Mouse (Mus musculus) liver, embryonic 15.5 days (tissue): ENCODE data around the gene Pde4a. TPM values are rescaled to one million over a fixed set of nuclear protein-coding genes. Genes with fewer than 3 reads are reported as not detected.

Experiments
- ATAC-seq: fragments of 200-750 bp; cut with Nextera tagmentation; 2 replicates; pipeline ENCODE4 v1.8.0; 2017; ENCODE audit warnings: moderate number of reproducible peaks, mild to moderate bottlenecking, moderate library complexity; ENCODE audit not compliant: insufficient read depth
- H3K27ac ChIP-seq: fragments of 300-500 bp; sonication (generic); replicated peaks from 2 replicates; pipeline ENCODE4 v1.5.1; 2015; ENCODE audit warnings: mild to moderate bottlenecking, inconsistent platforms
- H3K27me3 ChIP-seq: fragments of 300-500 bp; sonication (generic); 2 replicates; pipeline ENCODE4 v1.6.1; 2015; ENCODE audit warnings: mild to moderate bottlenecking, inconsistent platforms
- H3K36me3 ChIP-seq: fragments of 300-500 bp; sonication (generic); replicated peaks from 2 replicates; pipeline ENCODE4 v1.6.1; 2015; ENCODE audit warnings: moderate library complexity, mild to moderate bottlenecking, inconsistent platforms
- H3K4me1 ChIP-seq: fragments of 300-500 bp; sonication (generic); replicated peaks from 2 replicates; pipeline ENCODE4 v1.6.1; 2015; ENCODE audit warnings: inconsistent platforms
- H3K4me2 ChIP-seq: fragments of 300-500 bp; sonication (generic); 2 replicates; pipeline ENCODE4 v1.6.1; 2015; ENCODE audit warnings: moderate library complexity, mild to moderate bottlenecking, inconsistent platforms
- H3K4me3 ChIP-seq: fragments of 300-500 bp; sonication (generic); replicated peaks from 2 replicates; pipeline ENCODE4 v1.5.1; 2015; ENCODE audit warnings: mild to moderate bottlenecking, inconsistent platforms
- H3K9ac ChIP-seq: fragments of 300-500 bp; sonication (generic); 2 replicates; pipeline ENCODE4 v1.6.1; 2015; ENCODE audit warnings: moderate library complexity, mild to moderate bottlenecking, inconsistent platforms
- H3K9me3 ChIP-seq: fragments of 300-500 bp; sonication (generic); replicated peaks from 2 replicates; pipeline ENCODE4 v1.6.1; 2016; ENCODE audit warnings: inconsistent platforms
- whole genome bisulfite sequencing: fragments of 180-500 bp; shearing (Covaris S2); methylation state at CpG from one replicate; pipeline ENCODE4 v1.1.7; 2015; ENCODE audit warnings: mixed read lengths; ENCODE audit not compliant: insufficient replicate concordance; 5-methylcytosine and 5-hydroxymethylcytosine counted together
- polyA plus RNA-seq: library from polyadenylated mRNA; unstranded; fragments of >200 nt; fragmentation: Nextera tagmentation; extraction: Ambion mirVana; gene quantifications from 2 replicates; pipeline ENCODE4 v1.2.1, GENCODE M21; 2015

Gene Pde4a
- polyA plus RNA-seq, 1 experiment from 2014 or later = 1.8 TPM

- 51% methylated on average over 9 of the region's 9 CpGs for WGBS
- Histone ChIP-seq H3K27ac (no peak overlapping the region), H3K27me3 (no peaks in the 10 kb centered on the region), H3K4me2 (no peak overlapping the region), H3K36me3 (peaks cover 25% of the 10 kb centered on the region), H3K4me1 (peaks cover 55% of the 10 kb centered on the region), H3K9me3 (no peaks in the 10 kb centered on the region), H3K4me3 (no peak overlapping the region), H3K9ac (no peak overlapping the region)
- ATAC-seq = no peak
Measured at GRCm38 (mm10) chr9:21134595-21135328, 30.8 kb upstream of the Pde4a start.

GRCm38 (mm10) chr9:21135329-21135890 is 30.1 kb upstream of the Pde4a start:
- peaks cover 48% of the 10 kb centered on the region for H3K4me1 ChIP-seq
- ATAC-seq = no peak
- H3K36me3 ChIP-seq = peaks cover 31% of the 10 kb centered on the region
- no peaks in the 10 kb centered on the region for H3K27me3 ChIP-seq
- WGBS = 54% methylated on average over 4 of the region's 4 CpGs
- H3K9me3 ChIP-seq = no peaks in the 10 kb centered on the region
- H3K27ac ChIP-seq = no peak overlapping the region
- no peak overlapping the region for H3K9ac ChIP-seq
- H3K4me2 ChIP-seq = no peak overlapping the region
- no peak overlapping the region for H3K4me3 ChIP-seq

- Histone ChIP-seq H3K4me3 (no peak overlapping the region), H3K4me1 (peaks cover 43% of the 10 kb centered on the region), H3K9ac (no peak overlapping the region), H3K27ac (peak overlapping the region; percentile 19; the same call in 1 of the 2 replicates), H3K27me3 (no peaks in the 10 kb centered on the region), H3K9me3 (no peaks in the 10 kb centered on the region), H3K4me2 (no peak overlapping the region), H3K36me3 (peaks cover 37% of the 10 kb centered on the region)
- no peak for ATAC-seq
- 43% methylated on average over 1 of the region's 1 CpGs for WGBS
Measured at GRCm38 (mm10) chr9:21135941-21136381, 29.6 kb upstream of the Pde4a start.

- no peak for ATAC-seq
- Histone ChIP-seq H3K4me2 (no peak overlapping the region), H3K9me3 (no peaks in the 10 kb centered on the region), H3K4me1 (peaks cover 38% of the 10 kb centered on the region), H3K4me3 (no peak overlapping the region), H3K27ac (peak overlapping the region; percentile 19; the same call in 1 of the 2 replicates), H3K9ac (no peak overlapping the region), H3K36me3 (peaks cover 41% of the 10 kb centered on the region), H3K27me3 (no peaks in the 10 kb centered on the region)
- WGBS = 44% methylated on average over 6 of the region's 6 CpGs
Measured at GRCm38 (mm10) chr9:21136401-21136800, 29.1 kb upstream of the Pde4a start.

GRCm38 (mm10) chr9:21137229-21137628 is 28.3 kb upstream of the Pde4a start:
- Histone ChIP-seq H3K4me2 (no peak overlapping the region), H3K9ac (no peak overlapping the region), H3K4me3 (no peak overlapping the region), H3K27ac (no peak overlapping the region), H3K9me3 (no peaks in the 10 kb centered on the region), H3K4me1 (peaks cover 32% of the 10 kb centered on the region), H3K27me3 (no peaks in the 10 kb centered on the region), H3K36me3 (peaks cover 50% of the 10 kb centered on the region)
- ATAC-seq = 0 out of 2 replicates have a peak, but pooled peaks have one; percentile 20
- WGBS = 37% methylated on average over 3 of the region's 3 CpGs

- WGBS = 57% methylated on average over 4 of the region's 4 CpGs
- Histone ChIP-seq H3K4me1 (peaks cover 34% of the 10 kb centered on the region), H3K9me3 (no peaks in the 10 kb centered on the region), H3K36me3 (peaks cover 61% of the 10 kb centered on the region), H3K27me3 (no peaks in the 10 kb centered on the region), H3K9ac (no peak overlapping the region), H3K27ac (no peak overlapping the region), H3K4me2 (no peak overlapping the region), H3K4me3 (no peak overlapping the region)
- ATAC-seq = no peak
Measured at GRCm38 (mm10) chr9:21138386-21138785, 27.1 kb upstream of the Pde4a start.

- H3K27me3 ChIP-seq = no peaks in the 10 kb centered on the region
- peaks cover 28% of the 10 kb centered on the region for H3K4me1 ChIP-seq
- H3K4me3 ChIP-seq = no peak overlapping the region
- no peaks in the 10 kb centered on the region for H3K9me3 ChIP-seq
- H3K4me2 ChIP-seq = no peak overlapping the region
- H3K36me3 ChIP-seq = peaks cover 95% of the 10 kb centered on the region
- H3K27ac ChIP-seq = no peak overlapping the region
- no peak overlapping the region for H3K9ac ChIP-seq
- no peak for ATAC-seq
- 85% methylated on average over 14 of the region's 14 CpGs for whole genome bisulfite sequencing
Measured at GRCm38 (mm10) chr9:21141922-21142321, 23.6 kb upstream of the Pde4a start.

- 78% methylated on average over 3 of the region's 3 CpGs for WGBS
- no peak overlapping the region for H3K9ac ChIP-seq
- H3K9me3 ChIP-seq = no peaks in the 10 kb centered on the region
- no peaks in the 10 kb centered on the region for H3K27me3 ChIP-seq
- H3K27ac ChIP-seq = no peak overlapping the region
- no peak overlapping the region for H3K4me2 ChIP-seq
- peaks cover 78% of the 10 kb centered on the region for H3K36me3 ChIP-seq
- H3K4me1 ChIP-seq = peaks cover 52% of the 10 kb centered on the region
- H3K4me3 ChIP-seq = no peak overlapping the region
- ATAC-seq = no peak
Measured at GRCm38 (mm10) chr9:21144361-21144760, 21.2 kb upstream of the Pde4a start.

GRCm38 (mm10) chr9:21145431-21145830 is 20.1 kb upstream of the Pde4a start:
- no peak overlapping the region for H3K27ac ChIP-seq
- no peak overlapping the region for H3K4me2 ChIP-seq
- no peaks in the 10 kb centered on the region for H3K27me3 ChIP-seq
- H3K36me3 ChIP-seq = peaks cover 68% of the 10 kb centered on the region
- H3K4me3 ChIP-seq = no peak overlapping the region
- 87% methylated on average over 4 of the region's 4 CpGs for WGBS
- H3K9ac ChIP-seq = no peak overlapping the region
- H3K9me3 ChIP-seq = no peaks in the 10 kb centered on the region
- peaks cover 57% of the 10 kb centered on the region for H3K4me1 ChIP-seq
- no peak for ATAC-seq

GRCm38 (mm10) chr9:21146722-21147121 is 18.8 kb upstream of the Pde4a start:
- H3K36me3 ChIP-seq = peaks cover 55% of the 10 kb centered on the region

GRCm38 (mm10) chr9:21148427-21148826 is 17.1 kb upstream of the Pde4a start:
- Histone ChIP-seq H3K27ac (peak overlapping the region; percentile 45; the same call in 1 of the 2 replicates), H3K9ac (peak overlapping the region; percentile 83), H3K4me3 (peak overlapping the region; percentile 81), H3K4me1 (peaks cover 60% of the 10 kb centered on the region), H3K9me3 (no peaks in the 10 kb centered on the region), H3K36me3 (peaks cover 38% of the 10 kb centered on the region), H3K27me3 (peaks cover 4% of the 10 kb centered on the region), H3K4me2 (peak overlapping the region; percentile 82)
- no peak for ATAC-seq

More at GRCm38 (mm10) chr9:21146722-21147121, 18.8 kb upstream of the Pde4a start:
- Histone ChIP-seq H3K9me3 (no peaks in the 10 kb centered on the region), H3K9ac (no peak overlapping the region), H3K4me2 (peak overlapping the region; percentile 82), H3K4me3 (peak overlapping the region; percentile 16), H3K27me3 (no peaks in the 10 kb centered on the region), H3K4me1 (peaks cover 57% of the 10 kb centered on the region), H3K27ac (0 out of 2 replicates have a peak overlapping the region, but pooled peaks have one; percentile 5)
- peak; percentile 17; the same call in 1 of the 2 replicates for ATAC-seq
- 21% methylated on average over 10 of the region's 10 CpGs for WGBS
